Mouse (Mus musculus) layer of hippocampus, adult 9-10 months (tissue): ENCODE results near the gene Prmt1.

Experiments used
- DNase-seq: peaks from one replicate; pipeline ENCODE4 v3.0.0; 2022; ENCODE audit warnings: low spot score

Prmt1 gene

GRCm38 (mm10) chr7:44978300-44978699 lies 8.1 kb downstream of the Prmt1 start:
- DNase-seq = no peak

- no peak for DNase-seq
These were observed 11.3 kb downstream of the Prmt1 start for GRCm38 (mm10) chr7:44975117-44975419.

- peak; percentile 72 for DNase-seq
These were observed 11.8 kb downstream of the Prmt1 start, which contains the start of gene Cpt1c for GRCm38 (mm10) chr7:44974383-44975116. Cpt1c (minus strand) TSS chr7:44974851.

GRCm38 (mm10) chr7:44973415-44974130 lies 12.8 kb downstream of the Prmt1 start:
- no peak for DNase-seq

DNA sequence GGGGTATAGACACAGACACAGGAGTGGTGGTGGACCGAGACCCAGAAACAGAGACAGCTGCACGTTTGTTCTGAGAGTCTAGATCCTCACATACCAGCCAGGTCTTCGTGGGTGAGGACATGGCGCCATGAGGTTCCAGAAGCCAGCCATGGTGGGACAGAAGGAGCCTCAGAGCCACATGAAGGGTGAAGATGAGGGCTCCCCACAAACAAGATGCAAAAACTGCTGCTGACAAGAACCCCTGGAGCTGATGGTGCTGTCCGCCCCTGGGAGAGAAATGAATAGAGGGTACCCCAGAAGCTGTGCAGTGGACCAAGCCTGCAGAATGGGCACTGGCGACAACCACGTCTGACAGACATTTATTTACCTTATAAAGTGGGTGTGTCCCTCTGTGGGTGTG lies 15.2 kb downstream of the Prmt1 start:
- DNase-seq = no peak

- DNase-seq = no peak
These were observed 16.1 kb downstream of the Prmt1 start for GRCm38 (mm10) chr7:44970231-44970691.

GRCm38 (mm10) chr7:44966638-44967037 lies 19.7 kb downstream of the Prmt1 start:
- no peak for DNase-seq

DNA sequence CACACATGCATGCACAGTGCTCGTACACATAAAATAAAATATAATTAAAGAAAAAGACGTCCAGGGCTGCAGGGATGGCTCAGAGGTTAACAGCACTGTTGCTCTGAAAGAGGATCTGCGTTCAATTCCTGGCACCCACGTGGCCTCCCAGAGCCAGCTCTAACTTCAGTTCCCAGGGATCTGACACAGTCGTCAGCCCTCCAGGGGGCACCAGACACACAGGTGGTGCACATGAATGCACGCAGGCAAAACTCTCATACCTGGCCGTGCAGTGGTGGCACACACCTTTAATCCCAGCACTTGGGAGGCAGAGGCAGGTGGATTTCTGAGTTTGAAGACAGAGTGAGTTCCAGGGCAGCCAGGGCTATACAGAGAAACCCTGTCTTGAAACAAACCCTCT lies 20.4 kb downstream of the Prmt1 start:
- DNase-seq = no peak

DNA sequence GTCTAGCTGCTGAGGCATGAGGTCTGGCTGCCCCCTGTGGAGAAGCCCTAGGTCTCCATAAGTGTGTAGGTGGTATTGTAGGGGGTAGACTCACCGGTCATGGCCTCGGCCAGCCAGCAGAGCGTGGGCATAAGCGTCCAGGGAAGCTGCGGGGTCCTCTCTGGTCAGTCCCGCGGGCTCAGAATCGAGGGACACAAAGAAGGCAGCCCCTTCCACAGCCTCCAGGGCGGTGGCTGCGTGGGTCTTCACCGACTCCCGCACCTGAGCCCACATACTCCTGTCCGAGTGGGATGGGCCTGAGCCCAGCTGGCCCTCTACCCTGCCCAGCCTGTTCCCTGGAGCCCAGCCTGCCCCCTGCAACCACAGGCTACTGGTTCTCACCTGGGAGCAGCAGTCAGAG lies 21.4 kb downstream of the Prmt1 start:
- no peak for DNase-seq

DNA sequence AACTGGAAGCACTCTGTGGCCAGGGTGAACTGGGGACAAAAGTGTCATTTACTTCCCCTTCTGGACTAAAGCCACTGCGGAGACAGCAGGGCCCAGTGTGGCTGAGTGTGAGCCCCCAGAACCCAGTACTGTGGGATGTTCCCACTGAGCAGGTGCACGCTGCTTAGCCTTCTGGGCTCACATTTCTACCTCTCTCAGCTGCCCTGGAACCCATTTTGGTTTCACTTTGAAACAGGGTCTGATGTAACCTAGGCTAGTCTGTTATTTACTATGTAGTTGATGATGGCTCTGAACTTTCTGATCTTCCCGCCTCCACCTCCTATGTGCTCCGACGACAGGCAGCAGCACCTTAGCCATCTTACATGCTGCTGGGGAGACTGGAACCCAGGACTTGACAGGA lies 23.5 kb downstream of the Prmt1 start:
- no peak for DNase-seq

- no peak for DNase-seq
These were observed 24.0 kb downstream of the Prmt1 start for GRCm38 (mm10) chr7:44962337-44962736.

GRCm38 (mm10) chr7:44960512-44960910 lies 25.9 kb downstream of the Prmt1 start:
- no peak for DNase-seq

DNA sequence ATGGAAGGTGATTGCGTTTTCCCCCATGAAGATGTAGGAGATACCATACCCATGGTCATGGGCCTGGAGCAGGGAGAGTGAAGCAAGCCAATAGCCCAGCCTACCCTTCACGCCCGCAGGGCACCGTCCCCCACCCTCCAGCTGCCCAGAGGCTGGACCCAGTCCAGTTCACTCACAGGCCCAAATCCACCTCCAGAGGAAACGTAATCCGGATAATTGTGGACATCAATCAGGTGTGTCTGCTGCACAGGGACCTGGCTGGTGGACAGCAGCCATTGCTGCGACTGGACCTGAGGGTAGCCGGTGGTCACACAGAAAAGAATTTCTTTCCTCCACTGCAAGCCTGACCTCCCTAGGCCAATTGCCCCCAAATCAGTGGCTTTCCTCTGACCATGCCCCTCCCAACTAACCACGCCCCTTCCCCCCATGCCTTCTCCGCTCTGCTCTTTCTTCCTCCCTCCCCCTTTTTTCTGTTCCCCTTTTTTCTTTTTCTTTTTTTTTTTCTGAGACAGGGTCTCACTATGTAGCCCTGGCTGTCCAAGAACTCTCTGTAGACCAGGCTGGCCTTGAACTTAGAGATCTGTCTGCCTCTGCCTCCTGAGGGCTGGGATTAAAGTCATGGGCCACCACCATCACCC lies 26.4 kb downstream of the Prmt1 start:
- no peak for DNase-seq

DNA sequence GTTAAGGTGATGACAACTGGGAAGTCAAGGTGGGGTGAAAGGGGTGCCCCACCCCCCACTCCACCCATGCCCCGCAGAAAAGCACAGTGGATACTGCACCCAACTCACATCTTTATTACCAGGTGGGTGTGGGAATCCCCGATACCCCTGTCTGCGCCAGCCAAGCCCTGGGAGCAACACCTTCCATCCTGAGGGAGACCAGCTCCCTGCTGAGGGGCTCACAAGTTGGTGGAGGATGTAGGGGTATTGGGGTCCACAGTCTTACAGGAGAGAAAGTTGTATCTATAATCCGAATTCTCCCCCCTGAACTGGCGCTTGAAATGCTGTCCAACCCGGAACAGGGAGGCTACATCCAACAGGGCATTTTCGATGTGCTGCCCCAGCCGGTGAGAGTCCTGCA lies 27.1 kb downstream of the Prmt1 start:
- no peak for DNase-seq

- no peak for DNase-seq
These were observed 28.2 kb downstream of the Prmt1 start for GRCm38 (mm10) chr7:44958208-44958607.

DNA sequence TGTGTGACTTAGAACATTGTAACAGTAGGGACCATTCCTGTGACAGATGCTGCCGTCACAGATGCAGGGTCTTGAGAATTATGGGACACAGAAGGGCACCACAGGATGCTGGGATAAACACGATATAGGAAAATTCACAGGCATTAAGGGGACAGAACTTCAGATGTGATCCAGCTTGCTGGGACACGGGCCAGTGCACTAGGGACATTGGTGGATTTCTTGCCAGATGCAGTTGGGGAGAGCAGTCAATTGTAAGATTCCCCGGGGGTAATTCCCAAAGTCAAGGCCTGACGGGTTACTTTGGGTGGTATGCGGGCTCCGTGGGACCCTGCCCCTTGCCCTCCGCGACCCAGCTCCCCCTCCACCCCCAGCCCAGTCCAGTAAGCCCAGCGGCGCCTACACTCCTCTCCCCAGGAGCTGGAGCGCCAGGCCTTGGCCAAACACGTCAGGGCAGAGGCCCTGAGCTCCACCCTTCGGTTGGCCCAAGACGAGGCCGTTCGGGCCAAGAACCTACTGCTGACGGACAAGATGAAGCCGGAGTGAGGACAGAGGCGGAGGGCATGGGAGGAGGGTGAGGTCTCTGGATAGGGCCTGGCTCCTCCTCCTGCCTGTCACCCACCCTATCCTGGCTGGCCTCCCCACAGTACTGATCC lies 29.1 kb downstream of the Prmt1 start:
- no peak for DNase-seq

DNA sequence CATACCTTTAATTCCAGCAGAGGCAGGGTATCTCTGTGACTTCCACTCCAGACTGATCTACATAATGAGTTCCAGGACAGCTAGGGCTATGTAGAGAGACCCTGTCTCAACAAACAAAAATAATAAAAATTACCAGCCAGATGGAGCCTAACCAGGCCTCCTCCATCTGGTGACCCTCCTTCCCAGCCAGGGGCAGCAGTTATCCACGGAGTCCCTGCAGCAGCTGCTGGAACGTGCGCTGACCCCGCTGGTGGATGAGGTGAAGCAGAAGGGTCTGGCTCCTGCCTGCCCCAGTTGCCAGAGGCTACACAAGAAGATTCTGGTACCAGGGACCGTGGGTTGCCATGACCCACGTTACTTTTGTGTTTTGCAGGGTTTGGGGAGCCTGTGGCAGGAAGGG lies 30.1 kb downstream of the Prmt1 start:
- DNase-seq = no peak

DNA sequence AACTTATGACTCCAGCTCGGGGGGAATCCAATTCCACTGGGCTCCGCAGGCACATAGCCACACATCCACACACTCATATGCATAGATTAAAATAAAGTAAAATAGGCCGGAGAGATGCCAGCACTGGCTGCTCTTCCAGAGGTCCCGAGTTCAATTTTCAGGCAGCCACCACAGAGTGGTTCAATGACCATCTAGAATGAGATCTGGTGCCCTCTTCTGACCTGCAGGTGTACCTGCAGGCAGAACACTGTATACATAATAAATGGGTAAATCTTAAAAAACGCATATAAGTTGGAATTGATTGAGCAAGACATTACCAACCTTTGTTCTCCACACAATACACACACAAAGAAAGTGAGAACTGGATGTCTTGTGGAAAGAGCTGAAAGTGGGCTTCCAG lies 30.7 kb downstream of the Prmt1 start:
- DNase-seq = no peak

- DNase-seq = no peak
These were observed 32.1 kb downstream of the Prmt1 start for GRCm38 (mm10) chr7:44954091-44954885.

GRCm38 (mm10) chr7:44953561-44953960 lies 32.8 kb downstream of the Prmt1 start:
- no peak for DNase-seq

DNA sequence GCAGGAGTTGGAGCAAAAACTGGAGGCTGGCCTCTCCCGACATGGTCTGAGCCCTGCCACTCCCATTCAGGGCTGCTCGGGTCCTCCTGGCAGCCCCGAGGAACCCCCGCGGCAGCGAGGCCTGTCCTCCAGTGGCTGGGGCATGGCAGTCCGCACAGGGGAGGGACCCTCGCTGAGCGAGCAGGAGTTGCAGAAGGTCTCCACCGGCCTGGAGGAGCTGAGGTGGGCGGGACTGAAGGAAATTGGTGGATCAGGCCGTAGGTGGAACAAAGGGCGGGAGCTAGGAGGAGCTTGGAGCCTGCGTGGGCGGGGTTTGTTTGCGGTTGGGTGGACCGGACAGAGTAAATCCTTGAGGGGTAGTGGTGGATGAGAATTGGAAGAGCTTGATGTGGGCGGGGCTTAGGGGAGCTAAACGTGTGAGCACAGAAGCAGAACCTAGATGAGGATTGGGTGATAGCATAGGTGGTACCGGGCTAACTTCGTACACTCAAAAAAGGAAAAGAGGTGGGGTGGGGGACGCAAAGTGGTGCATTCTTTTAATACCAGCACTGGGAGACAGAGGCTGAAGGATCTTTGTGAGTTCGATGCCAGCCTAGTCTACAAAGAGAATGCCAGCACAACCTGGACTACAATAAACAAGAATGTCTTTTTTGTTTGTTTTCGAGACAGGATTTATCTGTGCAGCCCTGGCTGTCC lies 33.6 kb downstream of the Prmt1 start:
- DNase-seq = peak; percentile 67
